Mouse (Mus musculus) heart, embryonic 13.5 days (tissue): ENCODE measurements around the gene Cabp1. TPM values are rescaled to one million over a fixed set of nuclear protein-coding genes. Genes with fewer than 3 reads are reported as not detected.

Experiments
- ATAC-seq: fragments of 200-750 bp; cut with Nextera tagmentation; 2 replicates; pipeline ENCODE4 v1.8.0; 2017; ENCODE audit warnings: moderate TSS enrichment; ENCODE audit not compliant: insufficient number of reproducible peaks, low FRiP score, low TSS enrichment; ENCODE audit errors: extremely low read depth
- H3K27ac ChIP-seq: fragments of 300-500 bp; sonication (generic); replicated peaks from 2 replicates; pipeline ENCODE4 v1.5.1; 2015; ENCODE audit warnings: moderate library complexity, mild to moderate bottlenecking, inconsistent platforms
- H3K27me3 ChIP-seq: fragments of 300-500 bp; sonication (generic); replicated peaks from 2 replicates; pipeline ENCODE4 v1.6.1; 2015; ENCODE audit warnings: mild to moderate bottlenecking, inconsistent platforms
- H3K36me3 ChIP-seq: fragments of 300-500 bp; sonication (generic); 2 replicates; pipeline ENCODE4 v1.6.1; 2015; ENCODE audit warnings: mild to moderate bottlenecking, inconsistent platforms
- H3K4me1 ChIP-seq: fragments of 300-500 bp; sonication (generic); 2 replicates; pipeline ENCODE4 v1.6.1; 2015; ENCODE audit warnings: inconsistent platforms
- H3K4me2 ChIP-seq: fragments of 300-500 bp; sonication (generic); 2 replicates; pipeline ENCODE4 v1.6.1; 2015; ENCODE audit warnings: inconsistent platforms, mild to moderate bottlenecking, moderate library complexity
- H3K4me3 ChIP-seq: fragments of 300-500 bp; sonication (generic); 2 replicates; pipeline ENCODE4 v1.5.1; 2015; ENCODE audit warnings: moderate library complexity, mild to moderate bottlenecking, inconsistent platforms
- H3K9ac ChIP-seq: fragments of 300-500 bp; sonication (generic); 2 replicates; pipeline ENCODE4 v1.6.1; 2015; ENCODE audit warnings: inconsistent platforms, mild to moderate bottlenecking, moderate library complexity
- H3K9me3 ChIP-seq: fragments of 300-500 bp; sonication (generic); 2 replicates; pipeline ENCODE4 v1.6.1; 2016; ENCODE audit warnings: inconsistent platforms
- WGBS: fragments of 180-500 bp; shearing (Covaris S2); methylation state at CpG from one replicate; pipeline ENCODE4 v1.1.7; 2015; ENCODE audit warnings: mixed read lengths; 5-methylcytosine and 5-hydroxymethylcytosine counted together
- polyA plus RNA-seq: library from polyadenylated mRNA; unstranded; fragments of >200 nt; fragmentation: Nextera tagmentation; extraction: Ambion mirVana; gene quantifications from 2 replicates; pipeline ENCODE4 v1.2.1, GENCODE M21; 2015

The Cabp1 gene
- polyA plus RNA-seq, 1 experiment from 2014 or later: 0.53 TPM

GRCm38 (mm10) chr5:115132465-115132864 lies 61.7 kb downstream of the Cabp1 start:
- no peak overlapping the region for H3K4me2 ChIP-seq
- 80% methylated on average over 8 of the region's 8 CpGs for WGBS
- H3K36me3 ChIP-seq: peaks cover 36% of the 10 kb centered on the region
- H3K9me3 ChIP-seq: no peaks in the 10 kb centered on the region
- H3K27me3 ChIP-seq: peaks cover 5% of the 10 kb centered on the region; the same call in 1 of the 2 replicates
- no peak overlapping the region for H3K27ac ChIP-seq
- no peak overlapping the region for H3K9ac ChIP-seq
- no peak overlapping the region for H3K4me3 ChIP-seq
- ATAC-seq: no peak
- H3K4me1 ChIP-seq: peaks cover 19% of the 10 kb centered on the region

DNA sequence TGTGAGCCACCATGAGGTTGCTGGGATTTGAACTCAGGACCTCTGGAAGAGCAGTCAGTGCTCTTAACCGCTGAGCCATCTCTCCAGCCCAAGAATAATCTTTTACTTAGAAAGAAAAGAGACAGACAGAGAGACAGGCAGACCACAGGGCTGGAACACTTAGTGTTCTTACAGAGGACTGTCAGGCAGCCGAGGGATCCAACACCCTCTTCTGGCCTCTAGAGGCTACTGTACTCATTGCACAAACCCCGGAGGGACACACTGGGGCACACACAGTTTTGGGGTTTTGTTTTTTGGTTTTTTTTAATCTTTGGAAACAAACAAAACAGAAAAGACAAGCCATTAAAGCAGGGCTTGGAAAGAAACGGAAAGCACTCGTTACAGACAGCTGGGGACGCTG lies 64.9 kb downstream of the Cabp1 start:
- Histone ChIP-seq H3K9me3 (no peaks in the 10 kb centered on the region), H3K4me3 (no peak overlapping the region), H3K27ac (no peak overlapping the region), H3K9ac (no peak overlapping the region), H3K4me2 (no peak overlapping the region), H3K4me1 (peaks cover 32% of the 10 kb centered on the region), H3K36me3 (peaks cover 62% of the 10 kb centered on the region), H3K27me3 (no peaks in the 10 kb centered on the region)
- no peak for ATAC-seq
- WGBS: 82% methylated on average over 6 of the region's 6 CpGs

- peaks cover 73% of the 10 kb centered on the region for H3K36me3 ChIP-seq
- H3K27me3 ChIP-seq: no peaks in the 10 kb centered on the region
- H3K9ac ChIP-seq: no peak overlapping the region
- peaks cover 16% of the 10 kb centered on the region for H3K4me1 ChIP-seq
- ATAC-seq: no peak
- H3K4me2 ChIP-seq: no peak overlapping the region
- no peak overlapping the region for H3K4me3 ChIP-seq
- no peak overlapping the region for H3K27ac ChIP-seq
- WGBS: 84% methylated on average over 22 of the region's 22 CpGs
- no peaks in the 10 kb centered on the region for H3K9me3 ChIP-seq
Measured at GRCm38 (mm10) chr5:115127421-115128179, 66.6 kb downstream of the Cabp1 start.

- no peaks in the 10 kb centered on the region for H3K27me3 ChIP-seq
- H3K27ac ChIP-seq: no peak overlapping the region
- no peaks in the 10 kb centered on the region for H3K9me3 ChIP-seq
- ATAC-seq: no peak
- H3K9ac ChIP-seq: no peak overlapping the region
- no peak overlapping the region for H3K4me3 ChIP-seq
- H3K36me3 ChIP-seq: peaks cover 69% of the 10 kb centered on the region
- H3K4me1 ChIP-seq: peaks cover 12% of the 10 kb centered on the region
- H3K4me2 ChIP-seq: no peak overlapping the region
- WGBS: 81% methylated on average over 28 of the region's 28 CpGs
Measured at GRCm38 (mm10) chr5:115126578-115127312, 67.4 kb downstream of the Cabp1 start.

DNA sequence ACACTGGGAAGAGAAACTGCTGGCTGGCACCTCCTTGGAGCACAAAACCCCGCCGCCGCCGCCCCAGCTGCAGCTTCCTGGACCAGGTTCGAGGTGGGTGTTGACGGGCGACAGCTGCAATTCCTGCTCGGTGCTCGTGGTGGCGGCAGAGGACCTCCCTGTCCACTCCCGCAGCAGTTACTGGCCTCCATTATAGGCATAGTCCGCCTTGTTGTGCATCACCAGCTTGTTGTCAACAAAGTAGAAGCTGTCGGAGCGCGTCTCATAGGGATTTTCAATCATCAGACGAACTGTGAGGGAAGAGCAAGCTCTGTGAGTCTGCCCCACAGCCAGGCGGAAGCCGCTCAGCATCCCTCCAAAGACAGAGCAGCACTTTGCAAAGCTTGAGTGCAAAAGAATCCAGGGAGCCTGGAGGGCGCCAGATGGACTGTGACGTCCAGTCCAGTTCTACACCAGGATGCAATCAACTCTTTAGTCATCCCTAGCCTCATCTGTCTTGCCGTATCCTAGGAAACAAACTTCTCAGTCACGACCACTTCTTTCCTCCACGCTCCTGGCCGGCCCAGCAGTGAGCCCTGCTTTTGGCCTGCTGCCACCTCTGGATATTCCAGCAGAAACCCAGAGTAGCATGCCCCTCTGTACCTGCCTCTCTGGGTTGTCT lies 68.8 kb downstream of the Cabp1 start:
- Histone ChIP-seq H3K27ac (no peak overlapping the region), H3K4me2 (peak overlapping the region; percentile 31; the same call in 1 of the 2 replicates), H3K4me3 (no peak overlapping the region), H3K4me1 (peaks cover 12% of the 10 kb centered on the region), H3K9me3 (no peaks in the 10 kb centered on the region), H3K9ac (0 out of 2 replicates have a peak overlapping the region, but pooled peaks have one; percentile 25), H3K27me3 (no peaks in the 10 kb centered on the region), H3K36me3 (peaks cover 66% of the 10 kb centered on the region)
- no peak for ATAC-seq
- 23% methylated on average over 24 of the region's 24 CpGs for WGBS

- no peak overlapping the region for H3K9ac ChIP-seq
- H3K27me3 ChIP-seq: no peaks in the 10 kb centered on the region
- peaks cover 12% of the 10 kb centered on the region for H3K4me1 ChIP-seq
- peaks cover 59% of the 10 kb centered on the region for H3K36me3 ChIP-seq
- H3K4me3 ChIP-seq: no peak overlapping the region
- H3K4me2 ChIP-seq: no peak overlapping the region; the same call in 1 of the 2 replicates
- no peak for ATAC-seq
- no peaks in the 10 kb centered on the region for H3K9me3 ChIP-seq
- no peak overlapping the region for H3K27ac ChIP-seq
- WGBS: 86% methylated on average over 6 of the region's 6 CpGs
Measured at GRCm38 (mm10) chr5:115124690-115125089, 69.5 kb downstream of the Cabp1 start.

GRCm38 (mm10) chr5:115120978-115121377 lies 73.2 kb downstream of the Cabp1 start:
- Histone ChIP-seq H3K27ac (no peak overlapping the region), H3K9ac (no peak overlapping the region), H3K4me2 (no peak overlapping the region), H3K4me3 (no peak overlapping the region), H3K9me3 (no peaks in the 10 kb centered on the region), H3K36me3 (peaks cover 42% of the 10 kb centered on the region), H3K27me3 (no peaks in the 10 kb centered on the region), H3K4me1 (peaks cover 25% of the 10 kb centered on the region)
- ATAC-seq: no peak
- 75% methylated on average over 5 of the region's 5 CpGs for WGBS

GRCm38 (mm10) chr5:115118961-115119570 lies 75.1 kb downstream of the Cabp1 start, which contains the start of gene Acads:
TSS of gene Acads (minus strand) at chr5:115119346.
- Histone ChIP-seq H3K4me2 (peak within 1 kb of the TSS; percentile 83), H3K27me3 (no peaks in the 10 kb centered on the region), H3K4me3 (peak within 1 kb of the TSS; percentile 96), H3K4me1 (peaks cover 13% of the 10 kb centered on the region), H3K9me3 (no peaks in the 10 kb centered on the region), H3K36me3 (peaks cover 46% of the 10 kb centered on the region), H3K27ac (peak within 1 kb of the TSS; percentile 74), H3K9ac (peak within 1 kb of the TSS; percentile 96)
- WGBS: 1% methylated on average over 39 of the region's 39 CpGs
- ATAC-seq: peak; percentile 83

Other genes starting within 250 kb of the Cabp1 start
- 0.13 and 0.17 TPM in 2 replicates for gene Hnf1a, start 223.3 kb downstream of the Cabp1 start, polyA plus RNA-seq
- 6.5 and 6.9 TPM in 2 replicates for gene Sppl3, start 183.2 kb downstream of the Cabp1 start, polyA plus RNA-seq
- gene Gm10401, start 96.1 kb downstream of the Cabp1 start, polyA plus RNA-seq: 16.7 and 18.7 TPM in 2 replicates
- gene Acads, start 75.0 kb downstream of the Cabp1 start, polyA plus RNA-seq: 103 and 112 TPM in 2 replicates
- gene Unc119b, start 59.4 kb downstream of the Cabp1 start, polyA plus RNA-seq: 17.3 and 18.5 TPM in 2 replicates
- gene Mlec, start 36.2 kb downstream of the Cabp1 start, polyA plus RNA-seq: 65.8 and 71.6 TPM in 2 replicates
- gene Pop5, start 41.5 kb upstream of the Cabp1 start, polyA plus RNA-seq: 63.6 and 73.0 TPM in 2 replicates
- 111 and 121 TPM in 2 replicates for gene Rnf10, start 78.5 kb upstream of the Cabp1 start, polyA plus RNA-seq
- gene Coq5, start 85.3 kb upstream of the Cabp1 start, polyA plus RNA-seq: 67.1 and 70.2 TPM in 2 replicates
- 1,196 and 1,415 TPM in 2 replicates for gene Dynll1, start 106.6 kb upstream of the Cabp1 start, polyA plus RNA-seq
- 112 and 115 TPM in 2 replicates for gene Srsf9, start 132.8 kb upstream of the Cabp1 start, polyA plus RNA-seq
- gene Gatc, start 146.8 kb upstream of the Cabp1 start, polyA plus RNA-seq: 22.0 and 22.8 TPM in 2 replicates
- gene Triap1, start 146.8 kb upstream of the Cabp1 start, polyA plus RNA-seq: 40.2 and 42.4 TPM in 2 replicates
- 1,395 and 1,520 TPM in 2 replicates for gene Cox6a1, start 154.6 kb upstream of the Cabp1 start, polyA plus RNA-seq
- gene Msi1, start 235.2 kb upstream of the Cabp1 start, polyA plus RNA-seq: 3.7 and 4.1 TPM in 2 replicates